Mouse (Mus musculus) left cerebral cortex, postnatal 25 days (tissue): Measurements from ENCODE around the gene Camkv. TPM values are rescaled to one million over a fixed set of nuclear protein-coding genes. Genes with fewer than 3 reads are reported as not detected.
A peak's percentile ranks its signal among the peaks of the same experiment; 100 is the strongest.

Experiments
- DNase-seq, 2 experiments: peaks; one replicate each; pipeline ENCODE4 v3.0.0; 2022; ENCODE audit warnings: low spot score in 2 of 2, mixed read lengths in 1 of 2
- intact Hi-C: fragments of 180-260 bp; cut with DNase I; formaldehyde crosslinking; loops from one replicate; pipeline ENCODE4 v1.15.1; 2025
- total RNA-seq, 2 experiments: library from RNA; stranded (reverse); gene quantifications; 2 replicates each; pipeline ENCODE4 v1.2.3; 2021

Gene Camkv
- total RNA-seq: 100 to 1,000 TPM; 352 to 354 TPM

- no peak for DNase-seq
- intact Hi-C loops: no loop called here
Measured at GRCm38 (mm10) chr9:107935374-107935773, at the start of gene Camkv. Gene Camkv, plus strand, starts transcription at chr9:107935674.

- intact Hi-C loops: no loop called here
- peak; percentile 86 to 93 for DNase-seq
Measured at GRCm38 (mm10) chr9:107887804-107888266, 47.6 kb upstream of the Camkv start, which contains the start of gene Mon1a. Gene Mon1a, plus strand, starts transcription at chr9:107888151.

DNA sequence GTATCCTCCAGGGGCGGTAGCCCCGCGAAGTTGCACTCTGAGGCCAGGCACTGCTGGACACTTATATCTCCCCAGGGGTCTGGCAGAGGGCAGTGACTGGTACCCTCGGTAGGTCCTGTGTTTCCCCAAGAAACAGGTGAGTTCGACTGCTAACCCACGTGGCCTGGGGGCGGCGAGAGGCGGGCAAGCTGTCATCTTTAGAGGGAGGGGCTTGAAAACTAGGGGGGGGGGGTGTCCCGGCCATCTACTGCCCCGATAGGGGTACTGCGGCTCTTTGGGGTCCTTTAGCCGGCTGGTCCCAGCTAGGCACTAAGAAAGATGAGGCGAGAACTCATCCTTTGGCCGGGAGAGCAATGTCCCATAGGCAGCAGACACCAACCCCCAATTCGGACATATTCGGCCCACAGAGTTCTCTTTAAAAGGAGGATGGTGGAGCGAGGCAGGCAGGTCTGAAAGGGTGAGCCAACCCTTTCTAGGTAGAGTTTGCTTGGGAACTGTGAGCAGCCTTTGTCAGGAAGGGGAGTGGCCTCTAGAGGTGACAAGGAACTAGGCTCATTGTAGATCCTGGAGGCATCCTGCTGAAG is 47.1 kb upstream of the Camkv start:
- intact Hi-C loops: no loop called here

GRCm38 (mm10) chr9:107890260-107890659 is 45.2 kb upstream of the Camkv start:
- no peak for DNase-seq
- intact Hi-C loops: no loop called here

More for the DNA sequence above, 47.1 kb upstream of the Camkv start:
- peak in 1 of 2 experiments; percentile 23 for DNase-seq

DNA sequence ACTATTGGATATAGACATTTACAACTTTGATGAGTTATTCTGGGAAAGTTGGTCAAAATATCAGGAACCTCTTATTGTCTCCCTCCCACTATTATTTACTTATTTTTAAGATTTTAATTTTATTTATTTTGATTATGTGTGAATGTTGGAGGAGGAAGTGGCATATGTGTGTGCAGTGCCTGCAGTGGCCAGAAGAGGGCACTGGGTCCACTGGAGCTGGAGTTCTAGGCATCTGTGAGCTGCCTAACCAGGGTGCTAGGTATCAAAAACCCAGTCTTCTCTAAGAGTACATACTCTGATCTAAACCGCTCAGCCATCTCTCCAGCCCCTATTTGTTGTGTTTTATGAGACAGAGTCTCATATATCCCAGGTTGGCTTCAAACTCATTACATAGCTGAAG is 44.5 kb upstream of the Camkv start:
- intact Hi-C loops: no loop called here
- no peak for DNase-seq

GRCm38 (mm10) chr9:107898563-107898962 is 36.9 kb upstream of the Camkv start:
- DNase-seq: no peak
- intact Hi-C loops: no loop called here

DNA sequence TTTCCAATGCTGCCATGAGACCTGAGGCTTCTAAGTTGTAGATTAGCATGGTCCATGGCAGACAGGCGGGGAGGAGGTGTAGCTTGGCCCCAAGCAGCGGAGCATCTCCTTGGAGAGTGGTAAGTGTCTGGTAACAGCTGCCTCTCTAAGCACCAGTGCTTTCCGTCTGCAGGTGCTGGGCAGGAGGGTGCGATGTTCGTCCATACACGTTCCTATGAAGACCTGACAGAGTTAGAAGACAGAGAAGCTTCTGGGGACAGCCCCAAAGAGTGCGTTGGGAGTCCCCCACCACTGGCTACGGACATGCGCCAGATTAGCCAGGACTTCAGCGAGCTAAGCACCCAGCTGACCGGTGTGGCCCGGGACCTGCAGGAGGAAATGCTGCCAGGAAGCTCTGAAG is 35.6 kb upstream of the Camkv start:
- intact Hi-C loops: loop anchor here (5.0 kb wide), 2 partner anchors 87 to 152 kb away; partner anchors contain the start of genes Amigo3 and Inka1
- DNase-seq: no peak

DNA sequence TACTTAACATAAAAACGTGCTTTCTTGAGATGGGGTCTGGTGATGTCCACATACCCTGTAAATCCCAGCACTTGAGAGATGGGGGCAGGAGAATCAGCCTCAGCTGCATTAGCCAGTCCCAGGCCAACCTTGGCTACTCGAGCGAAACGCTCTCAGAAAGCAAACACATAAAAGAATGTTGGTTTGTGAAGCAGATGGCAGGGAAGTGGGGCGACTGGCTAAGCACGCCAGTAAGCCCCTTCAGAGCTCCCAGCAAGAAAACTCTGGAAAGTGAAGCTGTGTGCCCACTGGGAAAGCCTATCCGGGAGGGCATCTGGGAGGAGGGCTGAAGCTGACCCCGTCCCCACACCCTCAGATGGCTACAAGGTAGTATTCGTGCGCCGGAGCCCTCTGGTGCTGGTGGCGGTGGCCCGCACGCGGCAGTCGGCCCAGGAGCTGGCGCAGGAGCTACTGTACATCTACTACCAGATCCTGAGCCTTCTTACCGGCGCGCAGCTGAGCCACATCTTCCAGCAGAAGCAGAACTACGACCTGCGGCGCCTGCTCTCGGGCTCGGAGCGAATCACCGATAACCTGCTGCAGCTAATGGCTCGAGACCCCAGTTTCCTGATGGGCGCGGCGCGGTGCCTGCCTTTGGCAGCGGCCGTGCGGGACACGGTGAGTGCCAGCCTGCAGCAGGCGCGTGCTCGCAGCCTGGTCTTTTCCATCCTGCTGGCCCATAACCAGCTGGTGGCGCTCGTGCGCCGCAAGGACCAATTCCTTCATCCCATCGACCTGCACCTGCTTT is 34.4 kb upstream of the Camkv start:
- peak; percentile 81 to 87 for DNase-seq
- intact Hi-C loops: loop anchor here (1.0 to 5.0 kb wide), 3 partner anchors 61 to 151 kb away; partner anchors contain the start of genes Amigo3 and Inka1

GRCm38 (mm10) chr9:107901627-107901914 is 33.9 kb upstream of the Camkv start:
- no peak for DNase-seq
- intact Hi-C loops: loop anchor here (1.0 to 5.0 kb wide), 3 partner anchors 61 to 151 kb away; partner anchors contain the start of genes Amigo3 and Inka1

- DNase-seq: peak; percentile 85 to 93
- intact Hi-C loops: loop anchor here (1.0 to 5.0 kb wide), 4 partner anchors 59 to 164 kb away; partner anchors contain the start of genes Amigo3 and Inka1
Measured at GRCm38 (mm10) chr9:107904726-107905125, 30.7 kb upstream of the Camkv start.

GRCm38 (mm10) chr9:107906252-107906966 is 29.1 kb upstream of the Camkv start, which contains the start of gene Mst1r:
Gene Mst1r, plus strand, starts transcription at chr9:107906873.
- intact Hi-C loops: no loop called here
- peak in 1 of 2 experiments; percentile 22 for DNase-seq

- intact Hi-C loops: no loop called here
- DNase-seq: no peak
Measured at GRCm38 (mm10) chr9:107906967-107907800, 28.3 kb upstream of the Camkv start.

- intact Hi-C loops: no loop called here
- DNase-seq: no peak
Measured at GRCm38 (mm10) chr9:107907801-107908120, 27.7 kb upstream of the Camkv start.

DNA sequence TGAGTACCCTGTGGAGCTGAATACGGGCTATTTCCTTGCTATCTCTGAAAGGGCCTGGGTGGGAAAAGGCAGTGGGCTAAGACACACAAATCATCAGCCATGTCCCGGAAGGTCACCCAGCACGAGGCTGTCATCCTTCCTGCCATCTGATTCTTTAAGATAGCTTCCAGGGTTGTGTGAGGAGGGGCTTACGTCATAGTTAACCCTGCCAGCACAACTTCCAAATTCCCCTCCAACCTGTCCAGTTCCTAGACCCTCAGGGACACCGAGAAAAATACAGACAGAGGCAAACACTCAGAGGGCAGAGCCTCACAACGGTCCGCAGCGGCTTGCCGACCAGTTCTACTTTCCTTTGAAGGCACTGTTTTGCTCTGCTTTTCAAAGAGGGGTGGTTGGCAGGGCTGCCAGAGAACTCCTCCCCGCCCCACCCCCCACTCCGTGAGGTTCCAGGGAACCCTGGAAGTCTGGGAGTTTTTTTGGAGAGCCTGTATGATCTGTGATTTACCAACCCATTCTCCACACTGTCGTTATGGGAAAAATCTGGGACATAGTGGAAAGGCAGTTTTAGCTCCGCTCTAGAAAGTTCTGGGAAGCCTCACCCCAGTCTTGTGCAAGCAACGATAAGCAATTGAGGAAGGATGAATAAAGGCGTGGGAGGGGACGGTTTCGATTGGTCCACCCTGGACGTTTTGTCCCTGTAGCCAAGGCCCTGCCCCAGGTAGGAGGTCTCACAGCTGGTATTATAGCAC is 26.9 kb upstream of the Camkv start:
- intact Hi-C loops: no loop called here
- DNase-seq: no peak

DNA sequence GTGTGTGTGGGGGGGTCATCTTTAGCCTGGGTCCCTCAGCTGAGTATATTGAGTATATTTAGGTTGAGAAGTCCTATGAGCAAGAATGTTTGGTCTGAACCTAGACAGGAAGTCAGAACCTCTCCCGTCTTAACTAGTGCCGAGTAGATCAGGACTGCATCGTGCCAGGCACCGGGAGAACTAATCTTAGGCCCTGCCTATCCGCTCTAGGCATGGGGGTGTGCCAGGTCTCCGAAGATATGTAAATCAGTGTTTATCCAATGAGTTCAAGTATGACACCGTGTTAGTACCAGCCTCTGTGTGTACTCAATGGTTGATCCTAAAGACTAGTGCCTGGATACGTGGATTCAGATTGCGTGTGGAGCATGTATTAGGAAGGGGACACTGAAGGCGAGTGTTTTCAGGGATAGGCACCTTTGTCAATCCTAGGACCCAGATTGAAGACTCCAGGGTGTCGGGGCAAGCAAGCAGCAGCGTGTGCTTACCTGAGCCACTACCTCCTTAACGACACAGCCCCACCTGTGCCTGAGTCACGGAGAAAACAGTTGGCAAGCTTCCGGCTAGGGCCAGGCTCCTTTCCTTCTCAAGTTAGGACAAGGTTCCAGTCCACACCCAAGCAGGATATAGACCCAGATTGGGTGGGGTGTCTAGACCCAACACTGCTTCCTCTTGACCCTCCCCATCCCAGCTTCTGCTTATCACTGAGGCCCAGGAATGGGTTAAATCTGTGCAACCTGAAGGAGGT is 25.3 kb upstream of the Camkv start:
- intact Hi-C loops: no loop called here
- no peak for DNase-seq

- intact Hi-C loops: no loop called here
- DNase-seq: no peak
Measured at GRCm38 (mm10) chr9:107914764-107915420, 20.6 kb upstream of the Camkv start.

DNA sequence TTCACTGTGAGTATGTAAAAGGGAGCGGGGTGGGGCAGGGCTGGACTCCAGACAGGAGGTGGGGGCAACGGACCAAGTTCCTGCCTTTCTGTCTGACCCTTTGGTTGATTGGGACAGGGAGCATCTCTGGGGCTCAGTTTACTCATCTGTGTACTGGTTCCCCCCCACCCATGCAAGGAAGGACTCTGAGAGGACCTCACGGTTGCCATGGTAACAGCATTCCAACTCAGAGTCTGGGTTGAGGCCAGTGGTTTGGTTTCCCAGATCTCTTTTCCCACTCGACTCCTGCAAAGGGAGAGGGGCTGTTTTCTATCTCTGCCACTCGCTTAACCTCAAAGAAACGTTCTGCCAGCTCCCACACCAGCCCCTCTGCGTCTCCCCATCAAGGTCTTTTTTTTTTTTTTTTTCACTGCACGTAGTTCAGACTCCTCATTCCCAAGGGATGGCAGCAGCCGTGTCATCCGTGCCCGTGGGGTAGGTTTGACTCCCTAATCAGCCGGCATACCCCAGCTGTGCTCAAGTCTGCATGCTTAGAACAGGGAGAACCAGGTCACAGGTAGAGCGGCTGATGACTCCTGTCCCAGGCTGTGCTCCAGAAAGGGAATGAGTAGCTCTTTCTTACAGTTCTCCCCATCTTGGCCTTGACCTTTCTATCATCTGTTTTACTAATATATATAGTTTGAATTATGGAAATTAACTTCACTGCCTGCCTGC is 17.4 kb upstream of the Camkv start:
- intact Hi-C loops: no loop called here
- DNase-seq: peak; percentile 54 to 72
